Mouse (Mus musculus): Measurements from ENCODE around the gene Usf1.

Gene Usf1

GRCm38 (mm10) chr1:171410947-171411484, at the start of gene Usf1:
TSS of gene Usf1 (plus strand) at chr1:171411313.
- DNase-seq = peak; percentile 95

GRCm38 (mm10) chr1:171365934-171366333, 45.2 kb upstream of the Usf1 start:
- no peak for DNase-seq

DNA sequence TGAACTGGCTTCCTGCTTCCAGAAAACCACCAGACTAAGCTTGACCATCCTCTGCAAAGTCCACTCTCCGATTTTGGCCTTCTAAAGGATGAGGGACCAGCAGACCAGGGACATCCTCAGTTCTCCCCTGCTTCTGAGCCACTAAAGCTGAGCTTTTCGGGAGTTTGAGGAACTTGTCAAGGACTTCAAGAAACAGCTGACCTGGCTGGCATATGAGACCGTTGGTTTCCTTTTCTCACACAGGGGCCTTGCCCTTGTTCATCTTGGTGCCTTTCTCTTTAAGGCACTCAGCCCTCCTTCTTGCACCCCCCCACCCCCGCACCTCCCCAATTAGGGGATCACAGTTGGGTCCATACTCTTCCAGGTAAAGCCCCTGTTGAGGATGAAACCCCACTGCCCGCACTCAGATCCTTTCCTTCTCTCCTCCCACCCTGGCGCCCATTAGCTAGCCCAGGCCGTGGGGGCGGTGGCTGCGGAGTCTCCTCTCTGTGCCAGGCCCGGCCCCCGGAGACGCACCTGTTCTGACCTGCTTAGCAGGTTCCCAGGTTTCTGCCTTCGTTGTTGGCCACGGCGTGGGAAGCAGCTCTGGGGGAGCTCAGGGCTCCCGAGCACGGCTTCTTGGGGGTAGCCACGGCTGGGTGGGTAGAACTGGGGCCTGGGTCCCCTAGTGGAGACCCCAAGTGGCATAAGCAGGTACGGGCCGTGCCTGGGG, 41.1 kb upstream of the Usf1 start, which contains the start of gene Nectin4:
Gene Nectin4, plus strand, starts transcription at position 255 of the 712 bp plus-strand sequence.
- no peak for DNase-seq

DNA sequence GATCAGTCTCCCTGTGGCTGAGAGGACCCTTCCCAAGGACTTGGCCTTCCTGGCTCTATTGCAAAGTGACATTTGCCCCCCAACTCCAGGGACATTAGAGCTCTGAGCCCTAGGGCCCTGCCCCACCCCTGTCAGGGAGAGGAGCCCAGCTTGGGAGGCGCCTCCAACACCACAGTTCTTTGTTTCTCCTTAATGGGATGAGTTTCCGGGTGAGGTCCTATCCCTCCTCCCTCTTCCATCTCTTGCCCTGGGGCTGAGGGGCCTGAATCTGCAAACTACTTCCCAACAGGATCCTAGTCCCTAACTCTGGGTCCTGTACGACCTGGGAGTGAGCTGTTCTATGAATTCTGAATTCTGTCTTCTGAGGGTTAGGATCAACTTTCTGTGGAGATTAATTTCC, 38.2 kb upstream of the Usf1 start:
- no peak for DNase-seq

DNA sequence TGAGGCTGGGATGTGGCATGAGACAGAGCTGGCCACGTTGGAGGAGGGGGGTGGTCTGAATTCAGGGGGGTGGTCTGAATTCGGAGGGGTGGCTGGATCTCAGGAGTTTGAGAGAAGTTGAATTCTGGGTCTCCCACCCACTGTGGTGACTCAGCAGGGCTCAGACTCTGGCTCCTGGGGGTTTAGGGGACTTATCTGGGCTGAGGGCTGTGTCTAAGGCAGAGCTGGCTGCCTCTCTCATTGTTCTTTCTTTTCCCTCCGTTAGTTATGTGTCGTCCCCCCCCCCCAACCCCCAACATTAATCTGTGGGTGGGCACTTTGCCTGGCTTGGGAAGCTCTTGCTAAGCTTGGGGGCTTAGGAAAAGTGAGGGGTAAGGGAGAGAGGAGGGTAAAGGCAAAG, 37.2 kb upstream of the Usf1 start:
- no peak for DNase-seq

- DNase-seq = no peak
Measured at GRCm38 (mm10) chr1:171375646-171376097, 35.4 kb upstream of the Usf1 start.

GRCm38 (mm10) chr1:171378298-171378697, 32.8 kb upstream of the Usf1 start:
- DNase-seq = peak; percentile 77

GRCm38 (mm10) chr1:171379935-171380599, 31.0 kb upstream of the Usf1 start:
- peak; percentile 88 for DNase-seq

DNA sequence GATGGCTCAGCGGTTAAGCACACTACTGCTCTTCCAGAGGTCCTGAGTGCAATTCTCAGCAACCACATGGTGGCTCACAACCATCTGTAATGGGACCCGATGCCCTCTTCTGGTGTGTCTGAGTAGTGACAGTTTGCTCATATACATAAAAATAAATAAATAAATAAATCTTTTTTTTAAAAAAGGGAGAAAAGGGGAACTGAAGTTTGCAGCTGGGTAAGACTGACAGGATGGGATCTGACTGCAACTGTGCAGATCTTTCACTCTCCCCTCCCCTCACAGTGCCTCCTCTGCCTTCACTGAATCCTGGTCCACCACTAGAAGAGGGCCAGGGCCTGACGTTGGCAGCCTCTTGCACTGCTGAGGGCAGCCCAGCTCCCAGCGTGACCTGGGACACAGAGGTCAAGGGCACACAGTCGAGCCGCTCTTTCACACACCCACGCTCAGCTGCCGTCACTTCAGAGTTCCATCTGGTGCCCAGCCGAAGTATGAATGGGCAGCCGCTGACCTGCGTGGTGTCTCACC, 29.0 kb upstream of the Usf1 start:
- DNase-seq = no peak

GRCm38 (mm10) chr1:171384361-171384760, 26.8 kb upstream of the Usf1 start:
- DNase-seq = no peak

- no peak for DNase-seq
Measured at GRCm38 (mm10) chr1:171385171-171385570, 25.9 kb upstream of the Usf1 start.

- DNase-seq = no peak
Measured at GRCm38 (mm10) chr1:171387099-171387498, 24.0 kb upstream of the Usf1 start.

DNA sequence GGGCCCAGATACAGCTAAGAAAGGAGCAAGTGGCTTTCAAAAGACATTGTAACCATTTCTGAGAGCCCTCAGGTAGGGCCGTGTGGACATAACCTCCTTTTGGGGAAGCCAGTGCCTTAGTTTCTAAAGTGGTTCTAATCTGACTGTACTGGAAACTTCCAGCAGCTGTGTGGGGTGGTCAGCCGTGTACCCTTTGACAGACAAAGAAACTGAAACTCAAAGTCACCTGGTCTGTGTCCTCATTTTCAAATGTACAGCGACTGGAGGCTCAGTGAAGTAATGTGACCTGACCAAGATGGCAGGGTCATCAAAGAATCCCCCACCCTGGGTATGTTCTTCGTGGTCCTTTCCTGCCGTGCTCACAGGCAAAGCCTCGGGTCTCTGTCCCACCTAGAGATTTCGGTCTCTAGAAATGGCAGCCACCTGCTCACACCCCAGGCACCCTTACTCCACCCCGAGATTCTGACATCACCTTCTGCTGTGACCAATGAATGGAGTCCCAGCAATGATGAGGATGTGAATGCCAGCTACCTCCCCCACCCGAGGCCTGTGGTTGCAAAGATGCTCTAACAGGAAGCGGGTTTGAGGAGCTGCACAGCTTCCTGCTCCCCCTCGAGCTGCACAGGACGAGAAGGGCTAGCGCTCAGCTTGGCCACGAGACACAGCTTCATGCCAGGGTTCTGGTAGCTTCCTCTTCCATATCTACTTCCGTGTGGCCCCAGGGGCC, 22.6 kb upstream of the Usf1 start, which contains the start of gene Arhgap30:
Gene Arhgap30, plus strand, starts transcription at position 579 of the 727 bp plus-strand sequence.
- no peak for DNase-seq

DNA sequence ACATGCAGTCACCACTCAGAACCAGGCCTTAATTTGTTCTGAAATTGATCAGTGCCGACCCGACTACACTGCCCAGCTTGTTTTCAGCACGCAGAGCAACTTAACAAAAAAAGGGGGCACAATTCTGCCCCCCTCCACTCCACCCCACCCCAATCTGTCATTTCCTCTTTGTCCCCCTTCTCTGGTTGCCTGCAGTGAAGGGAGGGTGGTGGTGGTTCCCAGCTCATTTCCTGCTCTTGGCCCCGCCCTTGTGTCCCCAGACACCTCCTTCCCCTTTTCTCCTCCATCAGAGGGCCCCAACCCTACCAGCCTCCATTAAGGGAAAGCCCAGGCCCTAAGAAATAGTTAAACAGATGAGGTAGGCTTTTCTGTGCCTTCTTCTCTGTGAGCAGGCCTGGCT, 21.0 kb upstream of the Usf1 start:
- no peak for DNase-seq

GRCm38 (mm10) chr1:171401821-171402220, 9.3 kb upstream of the Usf1 start:
- no peak for DNase-seq

- DNase-seq = no peak
Measured at GRCm38 (mm10) chr1:171402991-171403390, 8.1 kb upstream of the Usf1 start.

GRCm38 (mm10) chr1:171407263-171407662, 3.9 kb upstream of the Usf1 start:
- DNase-seq = no peak

DNA sequence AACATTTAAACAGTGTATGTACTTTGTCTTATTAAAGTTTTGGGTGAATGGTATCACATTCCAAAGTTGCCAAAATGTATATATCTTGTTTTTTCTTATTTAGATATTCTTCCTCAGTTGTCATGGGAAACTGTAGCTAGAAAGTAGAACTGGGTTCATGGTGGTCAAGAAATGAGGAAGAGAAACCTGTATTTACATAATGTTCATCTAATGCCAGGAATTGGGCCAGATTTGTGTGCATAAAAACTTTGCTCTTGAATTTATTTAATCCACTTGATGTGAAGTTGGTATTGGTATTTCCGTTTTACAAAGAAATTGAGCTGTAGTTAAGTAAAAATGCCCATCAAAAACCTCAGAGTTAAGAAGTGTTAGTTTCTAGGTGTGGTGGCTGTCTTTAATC, 882 bp upstream of the Usf1 start:
- DNase-seq = no peak

DNA sequence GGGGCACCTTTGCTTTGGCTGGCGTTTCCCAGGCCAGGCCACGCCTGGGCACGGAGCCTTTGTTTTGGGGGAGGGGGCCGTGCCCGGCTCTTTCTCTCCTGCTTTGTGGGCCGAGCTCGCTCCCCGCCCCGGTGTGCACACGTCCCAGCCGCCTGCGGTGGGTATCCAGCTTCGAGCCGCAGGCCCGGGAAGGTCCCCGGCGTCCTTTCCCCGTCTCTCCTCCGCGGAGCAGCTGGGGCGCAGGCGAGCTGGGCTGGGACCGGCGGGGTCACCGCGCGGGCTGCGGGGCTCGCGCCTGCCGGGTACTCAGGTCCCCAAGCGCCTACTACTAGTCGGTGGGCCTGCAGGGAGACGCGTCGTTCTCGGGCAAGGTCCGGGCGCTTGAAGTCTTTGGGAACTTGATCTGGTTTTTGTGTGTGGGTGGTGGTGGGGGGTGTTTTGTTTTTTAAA, 404 bp downstream of the Usf1 start:
- no peak for DNase-seq

- DNase-seq = peak; percentile 36
Measured at GRCm38 (mm10) chr1:171412001-171412441, 908 bp downstream of the Usf1 start.

GRCm38 (mm10) chr1:171412446-171412845, 1.3 kb downstream of the Usf1 start:
- DNase-seq = no peak

DNA sequence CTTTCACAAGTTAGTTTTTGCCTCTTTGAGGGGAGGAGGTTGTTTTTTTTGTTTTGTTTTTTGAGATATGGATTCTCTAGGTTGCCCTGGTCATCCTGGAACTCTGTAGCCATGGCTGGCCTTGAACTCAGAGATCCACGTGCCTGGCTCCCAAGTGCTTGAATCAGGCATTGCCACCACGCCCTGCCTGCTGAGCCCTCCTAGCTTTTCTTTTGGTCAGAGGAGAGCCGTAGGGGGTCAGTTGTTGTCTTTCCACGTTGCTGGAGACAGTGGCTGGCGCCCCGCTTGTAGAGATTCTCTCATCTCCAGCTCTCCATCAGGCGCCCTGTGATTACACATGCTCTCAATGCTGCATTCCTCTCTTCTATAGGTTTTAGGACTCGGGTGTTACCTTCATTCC, 2.5 kb downstream of the Usf1 start:
- DNase-seq = no peak

GRCm38 (mm10) chr1:171418660-171419059, 7.5 kb downstream of the Usf1 start, which contains the start of gene Tstd1:
TSS of gene Tstd1 (plus strand) at chr1:171418872.
- DNase-seq = no peak

Measured in cerebellum, adult 11-12 months (tissue).